Mouse (Mus musculus) olfactory bulb, adult 2 months (tissue): ENCODE measurements around the gene Slc12a8. TPM values are rescaled to one million over a fixed set of nuclear protein-coding genes. Genes with fewer than 3 reads are reported as not detected.

Source experiments
- H3K27ac ChIP-seq: fragments of 200-500 bp; 2 replicates; pipeline ENCODE4 v1.5.1; 2012; ENCODE audit warnings: low read depth, low read length; ENCODE audit not compliant: insufficient read depth
- H3K4me1 ChIP-seq: fragments of 200-500 bp; 2 replicates; pipeline ENCODE4 v1.6.1; 2012; ENCODE audit warnings: low read length; ENCODE audit not compliant: control insufficient read depth, insufficient read depth
- H3K4me3 ChIP-seq: fragments of 200-500 bp; 2 replicates; pipeline ENCODE4 v1.5.1; 2012; ENCODE audit warnings: mild to moderate bottlenecking, low read depth, low read length, moderate library complexity; ENCODE audit not compliant: insufficient read depth
- CTCF ChIP-seq: fragments of 200-500 bp; IDR thresholded peaks from 2 replicates; pipeline ENCODE4 v1.5.1; 2012; ENCODE audit warnings: low read depth, mild to moderate bottlenecking, low read length, moderate library complexity; ENCODE audit not compliant: insufficient read depth
- POLR2A ChIP-seq: fragments of 200-500 bp; IDR thresholded peaks from 2 replicates; pipeline ENCODE4 v1.6.1; 2012; ENCODE audit warnings: mild to moderate bottlenecking, low read depth, low read length, moderate library complexity; ENCODE audit not compliant: insufficient read depth
- WGBS: fragments of 180-500 bp; shearing (Covaris S2); methylation state at CpG from one replicate; pipeline ENCODE4 v1.1.7; 2018; 5-methylcytosine and 5-hydroxymethylcytosine counted together
- polyA plus RNA-seq: library from polyadenylated mRNA; stranded (reverse); fragments of >200 nt; gene quantifications from 2 replicates; pipeline ENCODE4 v1.2.4, GENCODE M21; 2012; ENCODE audit warnings: low replicate concordance; ENCODE audit not compliant: missing spikeins, insufficient read depth, insufficient read length

Slc12a8 gene
- not detected in 2 replicates for polyA plus RNA-seq

- Histone ChIP-seq H3K4me3 (peak within 1 kb of the TSS; percentile 45), H3K27ac (peak within 1 kb of the TSS; percentile 96), H3K4me1 (peaks cover 19% of the 10 kb centered on the region)
- TF ChIP-seq POLR2A (no peak), CTCF (no peak)
- WGBS: 4% methylated on average over 27 of the region's 27 CpGs
These were observed at the start of gene Slc12a8 for GRCm38 (mm10) chr16:33516807-33517565. TSS of gene Slc12a8 (plus strand) at chr16:33517328.

GRCm38 (mm10) chr16:33467451-33467850, 49.7 kb upstream of the Slc12a8 start:
- no peak overlapping the region for H3K4me3 ChIP-seq
- TF ChIP-seq POLR2A (no peak), CTCF (no peak)
- H3K4me1 ChIP-seq: peaks cover 8% of the 10 kb centered on the region
- WGBS: 71% methylated on average over 6 of the region's 6 CpGs
- H3K27ac ChIP-seq: no peak overlapping the region

- no peak overlapping the region for H3K4me3 ChIP-seq
- no peak for TF ChIP-seq CTCF
- no peak for TF ChIP-seq POLR2A
- peaks cover 8% of the 10 kb centered on the region for H3K4me1 ChIP-seq
- no peak overlapping the region for H3K27ac ChIP-seq
These were observed 47.2 kb upstream of the Slc12a8 start for GRCm38 (mm10) chr16:33469973-33470372.

GRCm38 (mm10) chr16:33474381-33474780, 42.7 kb upstream of the Slc12a8 start:
- TF ChIP-seq CTCF: no peak
- WGBS: 93% methylated on average over 6 of the region's 6 CpGs
- Histone ChIP-seq H3K4me3 (no peak overlapping the region), H3K4me1 (no peaks in the 10 kb centered on the region), H3K27ac (no peak overlapping the region)

- H3K27ac ChIP-seq: no peak overlapping the region
- no peaks in the 10 kb centered on the region for H3K4me1 ChIP-seq
- no peak overlapping the region for H3K4me3 ChIP-seq
- TF ChIP-seq CTCF (no peak), POLR2A (no peak)
These were observed 37.2 kb upstream of the Slc12a8 start for GRCm38 (mm10) chr16:33479926-33480325.

- Histone ChIP-seq H3K4me3 (no peak overlapping the region), H3K27ac (no peak overlapping the region), H3K4me1 (no peaks in the 10 kb centered on the region)
- 97% methylated on average over 2 of the region's 2 CpGs for WGBS
- TF ChIP-seq POLR2A (no peak), CTCF (no peak)
These were observed 36.0 kb upstream of the Slc12a8 start for GRCm38 (mm10) chr16:33481148-33481547.

GRCm38 (mm10) chr16:33482309-33482708, 34.8 kb upstream of the Slc12a8 start:
- TF ChIP-seq POLR2A (no peak), CTCF (no peak)
- Histone ChIP-seq H3K4me1 (no peaks in the 10 kb centered on the region), H3K27ac (no peak overlapping the region), H3K4me3 (no peak overlapping the region)
- WGBS: 97% methylated on average over 3 of the region's 3 CpGs

- no peaks in the 10 kb centered on the region for H3K4me1 ChIP-seq
- H3K27ac ChIP-seq: no peak overlapping the region
- TF ChIP-seq POLR2A (no peak), CTCF (no peak)
- no peak overlapping the region for H3K4me3 ChIP-seq
- 45% methylated on average over 4 of the region's 4 CpGs for WGBS
These were observed 29.4 kb upstream of the Slc12a8 start for GRCm38 (mm10) chr16:33487709-33488108.

- WGBS: 94% methylated on average over 4 of the region's 4 CpGs
- H3K4me1 ChIP-seq: no peaks in the 10 kb centered on the region
- no peak overlapping the region for H3K27ac ChIP-seq
- H3K4me3 ChIP-seq: no peak overlapping the region
- no peak for TF ChIP-seq POLR2A
- no peak for TF ChIP-seq CTCF
These were observed 22.8 kb upstream of the Slc12a8 start for GRCm38 (mm10) chr16:33494374-33494773.
